Mouse (Mus musculus): ENCODE measurements at regions not wholly inside any gene's neighbourhood (a gene's known extent, or its start where the extent isn't known, plus 50 kb on each side); places are given as distances from the start of the nearest gene placed in this dataset.
A peak's percentile ranks its signal among the peaks of the same experiment; 100 is the strongest.

GRCm38 (mm10) chr12:97872391-97872790 lies 386.9 kb downstream of the Galc start:
- TF ChIP-seq ZNF384 (IDR thresholded peaks at IDR 0.05; ENCODE audit: low read depth, low read length), result no peak
- peak; percentile 92 for TF ChIP-seq ZC3H11A (IDR thresholded peaks at IDR 0.05; ENCODE audit: borderline replicate concordance, low read depth, low read length)
- TF ChIP-seq HCFC1 (IDR thresholded peaks at IDR 0.05; ENCODE audit: borderline replicate concordance, insufficient read depth, low read length), result no peak
- no peak for TF ChIP-seq CHD2 (IDR thresholded peaks at IDR 0.05; ENCODE audit: low read depth, low read length)
